Mouse (Mus musculus): ENCODE data around the gene Hamp2.

DNA sequence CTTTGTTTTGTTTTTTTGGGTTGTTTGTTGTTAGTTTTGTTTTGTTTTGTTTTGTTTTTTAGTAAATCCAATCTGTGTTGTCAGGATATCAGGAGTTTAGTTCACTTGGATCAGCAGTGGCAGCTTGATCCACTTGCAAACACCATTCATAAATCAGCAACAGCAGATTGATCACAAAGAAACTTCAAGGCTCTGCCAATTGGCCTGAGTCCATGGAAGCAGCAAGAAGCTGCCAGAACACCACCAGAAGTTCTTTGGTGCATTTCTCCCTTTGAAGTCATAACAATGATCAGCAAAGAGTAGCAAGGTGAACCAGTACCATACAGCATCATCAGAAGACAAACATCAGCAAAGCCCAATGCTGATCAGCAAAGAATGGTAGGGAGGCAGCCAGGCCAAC is 40.4 kb downstream of the Hamp2 start:
- TF ChIP-seq CTCF (IDR thresholded peaks at IDR 0.05; ENCODE audit: extremely low read depth, insufficient read depth, insufficient read length, insufficient replicate concordance) (no peak), POLR2A (IDR thresholded peaks at IDR 0.05; ENCODE audit: low read depth, low read length) (no peak)

Data from spleen, adult 2 months (tissue).